Mouse (Mus musculus) heart, embryonic 14.5 days (tissue): ENCODE data around the gene Robo1. TPM values are rescaled to one million over a fixed set of nuclear protein-coding genes. Genes with fewer than 3 reads are reported as not detected.

ENCODE experiments used
- ATAC-seq: fragments of 200-750 bp; cut with Nextera tagmentation; 2 replicates; pipeline ENCODE4 v1.8.0; 2017; ENCODE audit warnings: low read depth, moderate TSS enrichment; ENCODE audit not compliant: insufficient number of reproducible peaks, insufficient read depth, low FRiP score
- H3K27ac ChIP-seq, 2 experiments: fragments of 200-500 bp in 1 of 2; fragments of 300-500 bp in 1 of 2; sonication (generic) in 1 of 2; replicated peaks in 1 of 2; 2 replicates each; pipeline ENCODE4 v1.5.1; 2012 to 2014; ENCODE audit warnings: low read depth in 2 of 2, low read length in 2 of 2, control low read depth in 1 of 2, mild to moderate bottlenecking in 1 of 2, mixed read lengths in 1 of 2; ENCODE audit not compliant: control insufficient read depth in 1 of 2, insufficient read depth in 1 of 2
- H3K27me3 ChIP-seq: fragments of 300-500 bp; sonication (generic); 2 replicates; pipeline ENCODE4 v1.6.1; 2014; ENCODE audit warnings: mild to moderate bottlenecking, low read length, control low read depth; ENCODE audit not compliant: control insufficient read depth, insufficient read depth
- H3K36me3 ChIP-seq: fragments of 300-500 bp; sonication (generic); 2 replicates; pipeline ENCODE4 v1.6.1; 2014; ENCODE audit warnings: mild to moderate bottlenecking, control low read depth, low read length, mixed read lengths; ENCODE audit not compliant: control insufficient read depth, insufficient read depth
- H3K4me1 ChIP-seq, 2 experiments: fragments of 200-500 bp in 1 of 2; fragments of 300-500 bp in 1 of 2; sonication (generic) in 1 of 2; 2 replicates each; pipeline ENCODE4 v1.6.1; 2012 to 2014; ENCODE audit warnings: low read length in 2 of 2, control low read depth in 1 of 2, mixed read lengths in 1 of 2; ENCODE audit not compliant: control insufficient read depth in 2 of 2, insufficient read depth in 2 of 2
- H3K4me2 ChIP-seq: fragments of 300-500 bp; sonication (generic); 2 replicates; pipeline ENCODE4 v1.6.1; 2014; ENCODE audit warnings: mild to moderate bottlenecking, low read length
- H3K4me3 ChIP-seq, 2 experiments: fragments of 200-500 bp in 1 of 2; fragments of 300-500 bp in 1 of 2; sonication (generic) in 1 of 2; 2 replicates each; pipeline ENCODE4 v1.5.1; 2012 to 2014; ENCODE audit warnings: low read length in 2 of 2, mild to moderate bottlenecking in 2 of 2, control low read depth in 1 of 2, low read depth in 1 of 2, moderate library complexity in 1 of 2; ENCODE audit not compliant: control insufficient read depth in 1 of 2, insufficient read depth in 1 of 2
- H3K9ac ChIP-seq: fragments of 300-500 bp; sonication (generic); 2 replicates; pipeline ENCODE4 v1.6.1; 2014; ENCODE audit warnings: mild to moderate bottlenecking, low read length
- H3K9me3 ChIP-seq: fragments of 300-500 bp; sonication (generic); 2 replicates; pipeline ENCODE4 v1.6.1; 2016; ENCODE audit warnings: low read length, control low read depth; ENCODE audit not compliant: control insufficient read depth
- WGBS: fragments of 180-500 bp; shearing (Covaris S2); extraction: QIAGEN DNeasy Blood & Tissue Kit; methylation state at CpG from one replicate; pipeline ENCODE4 v1.1.7; 2014; 5-methylcytosine and 5-hydroxymethylcytosine counted together
- polyA plus RNA-seq: library from polyadenylated mRNA; unstranded; fragments of >200 nt; fragmentation: Nextera tagmentation; extraction: Ambion mirVana; gene quantifications from 2 replicates; pipeline ENCODE4 v1.2.1, GENCODE M21; 2014

The Robo1 gene
- polyA plus RNA-seq, 1 experiment from 2014 or later = 14.9 TPM

DNA sequence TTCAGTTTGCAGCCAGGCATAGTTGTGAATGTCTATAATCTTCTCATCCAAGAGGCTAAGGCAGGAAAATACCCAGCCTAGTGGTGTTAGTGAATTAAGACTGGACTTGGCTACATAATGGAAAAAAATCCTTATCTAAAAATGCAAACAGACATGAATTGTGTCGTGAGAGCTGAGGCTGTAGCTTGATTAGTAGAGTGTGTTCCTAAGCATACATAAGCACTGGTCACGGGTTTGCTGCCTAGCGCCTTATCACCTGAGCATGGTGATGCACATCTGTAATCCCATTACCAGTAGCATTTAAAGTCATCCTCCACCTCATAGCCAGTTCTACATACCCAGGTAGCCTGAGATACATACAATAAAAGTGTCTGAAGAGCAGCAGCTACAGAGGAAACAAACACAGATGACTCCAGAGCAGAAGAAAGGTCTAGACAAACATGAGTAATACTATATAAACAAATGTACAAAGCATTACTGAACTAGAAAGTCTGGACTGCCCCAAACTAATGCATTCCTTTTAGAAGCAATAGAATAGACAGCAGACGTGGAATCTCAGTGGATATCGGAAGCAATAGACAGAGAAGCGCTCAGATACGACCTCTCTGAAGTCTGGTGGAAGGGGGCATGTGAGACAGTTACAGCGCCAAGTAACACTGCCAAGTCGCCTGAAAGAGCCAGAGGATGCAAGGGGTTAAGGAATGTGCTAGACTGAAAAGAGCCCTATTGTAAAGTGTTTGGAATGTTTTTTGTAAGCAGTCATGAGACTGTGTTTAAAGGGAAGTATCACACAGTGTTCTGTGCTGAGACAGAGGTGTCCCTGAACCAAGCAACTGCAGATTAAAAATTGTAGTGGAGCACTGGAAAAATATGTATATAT, 333.1 kb downstream of the Robo1 start:
- 55% methylated on average over 9 of the region's 9 CpGs for WGBS
- Histone ChIP-seq H3K9ac (no peak overlapping the region), H3K4me2 (no peak overlapping the region), H3K4me3 (no peak overlapping the region), H3K27me3 (no peaks in the 10 kb centered on the region), H3K9me3 (no peaks in the 10 kb centered on the region), H3K36me3 (no peaks in the 10 kb centered on the region), H3K4me1 (peaks cover 0 to 12% of the 10 kb centered on the region in 2 experiments; a peak in 2 of 4 replicates), H3K27ac (no peak overlapping the region)
- ATAC-seq = no peak

- Histone ChIP-seq H3K4me1 (peaks cover 0 to 8% of the 10 kb centered on the region in 2 experiments; a peak in 2 of 4 replicates), H3K9ac (no peak overlapping the region), H3K36me3 (no peaks in the 10 kb centered on the region), H3K9me3 (no peaks in the 10 kb centered on the region), H3K27me3 (no peaks in the 10 kb centered on the region), H3K27ac (no peak overlapping the region), H3K4me2 (no peak overlapping the region), H3K4me3 (no peak overlapping the region)
- no peak for ATAC-seq
- 49% methylated on average over 8 of the region's 8 CpGs for WGBS
Observed at GRCm38 (mm10) chr16:72645890-72646289, 337.8 kb downstream of the Robo1 start.

DNA sequence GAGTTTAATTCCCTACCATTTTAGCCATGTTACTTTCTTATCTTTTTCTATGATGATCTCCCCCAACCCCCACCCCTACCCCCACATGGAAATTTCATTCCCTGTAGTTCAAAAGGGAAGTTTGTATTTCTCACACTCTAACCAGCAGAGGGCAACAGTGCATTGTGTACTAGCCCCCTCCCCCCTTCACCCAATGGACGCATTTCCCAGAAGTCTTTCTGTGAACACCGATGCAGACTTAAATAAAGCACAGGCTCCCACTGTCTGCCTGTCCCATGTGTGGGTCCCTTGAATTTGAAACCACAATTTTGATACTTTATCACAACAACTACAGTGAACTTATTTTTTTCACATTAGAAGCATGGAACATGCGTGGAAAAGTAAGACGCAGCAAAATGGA, 341.2 kb downstream of the Robo1 start:
- H3K4me1 ChIP-seq = no peaks in the 10 kb centered on the region
- no peak overlapping the region; a peak in 1 of 4 replicates for H3K4me3 ChIP-seq
- H3K4me2 ChIP-seq = peak overlapping the region; percentile 54
- no peak overlapping the region for H3K27ac ChIP-seq
- peak overlapping the region; percentile 30; the same call in 1 of the 2 replicates for H3K9ac ChIP-seq
- ATAC-seq = no peak
- H3K36me3 ChIP-seq = no peaks in the 10 kb centered on the region
- no peaks in the 10 kb centered on the region for H3K27me3 ChIP-seq
- 45% methylated on average over 4 of the region's 4 CpGs for WGBS
- no peaks in the 10 kb centered on the region for H3K9me3 ChIP-seq

GRCm38 (mm10) chr16:72655411-72655810, 347.3 kb downstream of the Robo1 start:
- no peaks in the 10 kb centered on the region for H3K27me3 ChIP-seq
- no peak overlapping the region for H3K4me2 ChIP-seq
- no peak overlapping the region for H3K9ac ChIP-seq
- no peak for ATAC-seq
- H3K27ac ChIP-seq = no peak overlapping the region
- 67% methylated on average over 9 of the region's 9 CpGs for WGBS
- H3K36me3 ChIP-seq = no peaks in the 10 kb centered on the region
- H3K4me3 ChIP-seq = no peak overlapping the region
- H3K9me3 ChIP-seq = no peaks in the 10 kb centered on the region
- H3K4me1 ChIP-seq = no peaks in the 10 kb centered on the region

GRCm38 (mm10) chr16:72662837-72663350, 354.8 kb downstream of the Robo1 start:
- H3K9ac ChIP-seq = peak overlapping the region; percentile 77
- H3K4me3 ChIP-seq = peak overlapping the region; percentile 83 to 87
- H3K27me3 ChIP-seq = no peaks in the 10 kb centered on the region
- H3K9me3 ChIP-seq = no peaks in the 10 kb centered on the region
- H3K36me3 ChIP-seq = no peaks in the 10 kb centered on the region
- ATAC-seq = peak; percentile 79
- peak overlapping the region; percentile 85 for H3K4me2 ChIP-seq
- under 1% methylated on average over 26 of the region's 26 CpGs for WGBS
- peak overlapping the region; percentile 95 to 99 for H3K27ac ChIP-seq
- H3K4me1 ChIP-seq = no peaks in the 10 kb centered on the region; a peak in 2 of 4 replicates

DNA sequence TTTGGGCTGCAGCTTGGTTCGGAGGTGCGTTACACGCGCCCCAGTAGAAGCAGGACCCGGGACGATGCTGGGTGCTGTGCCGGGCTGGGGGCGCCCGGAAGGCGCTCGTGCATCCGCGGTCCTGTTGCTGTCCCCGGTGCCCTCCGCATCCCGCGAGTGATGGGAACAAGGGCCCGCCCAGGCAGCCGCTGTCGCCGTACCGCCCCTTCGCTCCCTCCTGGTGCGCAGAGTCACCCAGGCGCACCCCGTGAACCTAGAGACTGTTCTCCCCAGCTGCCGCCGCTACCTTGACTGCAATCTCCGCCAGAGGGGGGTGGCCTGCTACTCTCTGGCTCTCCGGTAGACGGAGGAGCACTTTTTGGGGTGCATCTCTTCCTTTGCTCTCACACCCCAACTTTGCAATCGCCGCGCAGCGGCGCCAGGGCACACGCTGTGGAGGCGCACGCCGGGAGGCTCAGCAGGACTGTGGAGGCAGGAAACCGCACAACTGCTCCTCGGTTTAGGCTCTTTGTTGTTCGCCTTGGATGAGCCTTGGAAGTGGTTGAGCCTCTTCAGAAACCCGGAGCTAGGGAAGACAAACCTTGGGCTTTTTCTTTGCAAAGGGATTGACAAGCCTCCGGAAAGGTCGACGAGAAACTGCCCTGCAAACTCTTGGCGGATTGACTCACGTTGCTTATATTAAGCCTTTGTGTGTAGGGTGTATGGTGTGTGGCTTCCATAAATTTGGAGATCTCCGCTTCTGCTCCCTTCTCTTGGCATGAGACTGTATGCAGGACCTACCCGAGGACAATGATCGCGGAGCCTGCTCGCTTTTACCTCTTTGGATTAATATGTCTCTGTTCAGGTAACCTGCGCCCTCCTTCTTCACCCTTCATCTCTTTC, 355.5 kb downstream of the Robo1 start:
- Histone ChIP-seq H3K9me3 (no peaks in the 10 kb centered on the region), H3K4me3 (peak overlapping the region; percentile 83 to 87), H3K27me3 (no peaks in the 10 kb centered on the region), H3K27ac (peak overlapping the region; percentile 72 to 95), H3K4me1 (no peaks in the 10 kb centered on the region; a peak in 2 of 4 replicates), H3K9ac (peak overlapping the region; percentile 77), H3K4me2 (peak overlapping the region; percentile 85), H3K36me3 (no peaks in the 10 kb centered on the region)
- ATAC-seq = peak; percentile 72
- under 1% methylated on average over 53 of the region's 55 CpGs for WGBS

GRCm38 (mm10) chr16:72664233-72664613, 356.1 kb downstream of the Robo1 start:
- Histone ChIP-seq H3K9me3 (no peaks in the 10 kb centered on the region), H3K4me2 (peak overlapping the region; percentile 85), H3K4me1 (no peaks in the 10 kb centered on the region; a peak in 2 of 4 replicates), H3K36me3 (no peaks in the 10 kb centered on the region), H3K27me3 (no peaks in the 10 kb centered on the region), H3K27ac (peak overlapping the region in 1 of 2 experiments; percentile 95; a peak in 2 of 4 replicates), H3K9ac (peak overlapping the region; percentile 77), H3K4me3 (peak overlapping the region; percentile 83 to 87)
- ATAC-seq = no peak; the same call in 1 of the 2 replicates
- WGBS = 2% methylated on average over 12 of the region's 12 CpGs
